12 mouse cellular contexts compared by ENCODE assay signal in genomic region chr6:114297260-114298002, GRCm38 (mm10). TPM values are rescaled to one million over a fixed set of nuclear protein-coding genes. Genes with fewer than 3 reads are reported as not detected.
DNase-seq lines count a peak whose midpoint lies in the region; ATAC-seq lines count a peak whose summit lies in the region.
"Had no signal": no experiment of that assay in that cellular context is flagged by ENCODE, and none has a peak within 500 bp of the region (broad histone marks: within the 10 kb centered on the region; RNA-seq: fewer than 3 reads in every experiment).

No protein-coding gene starts in this region.

- 43% methylated on average over 10 of the region's 10 CpGs for WGBS in kidney, embryonic 14.5 days
- 27% methylated on average over 10 of the region's 10 CpGs for WGBS in embryonic facial prominence, embryonic 12.5 days
- 16% methylated on average over 10 of the region's 10 CpGs for WGBS in hindbrain, embryonic 15.5 days
- WGBS in neural tube, embryonic 13.5 days, result 16% methylated on average over 10 of the region's 10 CpGs

- H3K27me3 ChIP-seq in kidney, embryonic 14.5 days (ENCODE audit: control insufficient read depth, insufficient read depth, low read length), result no peaks in the 10 kb centered on the region
- no peaks in the 10 kb centered on the region; the same call in 1 of the 2 replicates for H3K27me3 ChIP-seq in embryonic facial prominence, embryonic 12.5 days
- H3K27me3 ChIP-seq in hindbrain, embryonic 15.5 days, result no peaks in the 10 kb centered on the region
- peaks cover 3% of the 10 kb centered on the region; the same call in 1 of the 2 replicates for H3K27me3 ChIP-seq in neural tube, embryonic 13.5 days

- no peak overlapping the region for H3K9ac ChIP-seq in kidney, embryonic 14.5 days (ENCODE audit: low read depth, low read length)
- no peak overlapping the region for H3K9ac ChIP-seq in embryonic facial prominence, embryonic 12.5 days
- no peak overlapping the region for H3K9ac ChIP-seq in hindbrain, embryonic 15.5 days
- H3K9ac ChIP-seq in neural tube, embryonic 13.5 days, result peak overlapping the region; percentile 52
- H3K9ac ChIP-seq: limb, embryonic 12.5 days had no signal

- no peak overlapping the region for H3K4me2 ChIP-seq in kidney, embryonic 14.5 days (replicated peaks; ENCODE audit: low read depth, low read length)
- no peak overlapping the region for H3K4me2 ChIP-seq in embryonic facial prominence, embryonic 12.5 days (replicated peaks)
- H3K4me2 ChIP-seq in hindbrain, embryonic 15.5 days, result no peak overlapping the region
- no peak overlapping the region for H3K4me2 ChIP-seq in neural tube, embryonic 13.5 days
- H3K4me2 ChIP-seq: limb, embryonic 12.5 days had no signal

- no peaks in the 10 kb centered on the region for H3K9me3 ChIP-seq in kidney, embryonic 14.5 days (ENCODE audit: control insufficient read depth, low read length)
- H3K9me3 ChIP-seq in embryonic facial prominence, embryonic 12.5 days, result no peaks in the 10 kb centered on the region
- no peaks in the 10 kb centered on the region for H3K9me3 ChIP-seq in hindbrain, embryonic 15.5 days
- no peaks in the 10 kb centered on the region for H3K9me3 ChIP-seq in neural tube, embryonic 13.5 days
- H3K9me3 ChIP-seq: limb, embryonic 12.5 days; megakaryocyte, embryonic 14.5 days had no signal

- no peak for DNase-seq in kidney, adult 11 months
- DNase-seq in spleen, postnatal 10 days (ENCODE audit: low spot score in 2 of 2), result no peak
- no peak for DNase-seq in spleen, postnatal 4 days (ENCODE audit: low spot score in 2 of 2)
- no peak for DNase-seq in lung, postnatal 4 days
- DNase-seq: heart, postnatal 4 days; spleen, adult 18-20 months had no signal

- ATAC-seq in kidney, embryonic 14.5 days (ENCODE audit: low FRiP score, low TSS enrichment), result 0 out of 2 replicates have a peak, but pooled peaks have one; percentile 41
- no peak; the same call in 1 of the 2 replicates for ATAC-seq in embryonic facial prominence, embryonic 12.5 days (ENCODE audit: insufficient number of reproducible peaks, insufficient read depth, low FRiP score, low TSS enrichment)
- ATAC-seq in hindbrain, embryonic 15.5 days (ENCODE audit: low FRiP score, low read depth), result peak; percentile 75
- peak; percentile 62 for ATAC-seq in neural tube, embryonic 13.5 days (ENCODE audit: low read depth)

- H3K4me3 ChIP-seq in kidney, embryonic 14.5 days (ENCODE audit: low read length), result no peak overlapping the region
- H3K4me3 ChIP-seq in embryonic facial prominence, embryonic 12.5 days, result no peak overlapping the region
- no peak overlapping the region for H3K4me3 ChIP-seq in hindbrain, embryonic 15.5 days
- no peak overlapping the region for H3K4me3 ChIP-seq in neural tube, embryonic 13.5 days
- H3K4me3 ChIP-seq: limb, embryonic 12.5 days; megakaryocyte, embryonic 14.5 days had no signal

- no peaks in the 10 kb centered on the region for H3K36me3 ChIP-seq in kidney, embryonic 14.5 days (ENCODE audit: control insufficient read depth, insufficient read depth, low read length)
- no peaks in the 10 kb centered on the region for H3K36me3 ChIP-seq in embryonic facial prominence, embryonic 12.5 days
- 0 out of 2 replicates have a peak, but pooled peaks cover 3% of the 10 kb centered on the region for H3K36me3 ChIP-seq in hindbrain, embryonic 15.5 days
- peaks cover 17% of the 10 kb centered on the region for H3K36me3 ChIP-seq in neural tube, embryonic 13.5 days
- H3K36me3 ChIP-seq: limb, embryonic 12.5 days had no signal

- no peaks in the 10 kb centered on the region for H3K4me1 ChIP-seq in kidney, embryonic 14.5 days (ENCODE audit: control insufficient read depth, insufficient read depth, low read length)
- H3K4me1 ChIP-seq in embryonic facial prominence, embryonic 12.5 days, result peaks cover 7% of the 10 kb centered on the region
- H3K4me1 ChIP-seq in hindbrain, embryonic 15.5 days (replicated peaks), result peaks cover 66% of the 10 kb centered on the region
- peaks cover 66% of the 10 kb centered on the region for H3K4me1 ChIP-seq in neural tube, embryonic 13.5 days (replicated peaks)

- no peak overlapping the region for H3K27ac ChIP-seq in kidney, embryonic 14.5 days (ENCODE audit: low read depth, low read length)
- peak overlapping the region; percentile 65; the same call in 1 of the 2 replicates for H3K27ac ChIP-seq in embryonic facial prominence, embryonic 12.5 days
- peak overlapping the region; percentile 74 for H3K27ac ChIP-seq in hindbrain, embryonic 15.5 days (replicated peaks)
- peak overlapping the region; percentile 84 for H3K27ac ChIP-seq in neural tube, embryonic 13.5 days (replicated peaks)
- H3K27ac ChIP-seq: limb, embryonic 12.5 days had no signal

RNA-seq across cellular contexts. Expression of gene Slc6a1, which starts 15.0 kb away (rescaled TPM):
- polyA plus RNA-seq in kidney, embryonic 14.5 days (2014; fragmentation: Nextera tagmentation; extraction: Ambion mirVana), result 0.12 TPM in 1 of 2 replicates, not detected in the other
- polyA plus RNA-seq in embryonic facial prominence, embryonic 12.5 days (2016; fragmentation: Nextera tagmentation; extraction: Ambion mirVana), result 1.7 and 2.7 TPM in 2 replicates
- 130 and 150 TPM in 2 replicates for polyA plus RNA-seq in hindbrain, embryonic 15.5 days (2015; fragmentation: Nextera tagmentation; extraction: Ambion mirVana)
- polyA plus RNA-seq in neural tube, embryonic 13.5 days (2015; fragmentation: Nextera tagmentation; extraction: Ambion mirVana), result 66.6 and 67.8 TPM in 2 replicates
- polyA plus RNA-seq: limb, embryonic 12.5 days had no signal

Comparison
In these comparisons a context has a peak if more than half of its experiments do, and no peak if none do; other contexts are left out.
1. RNA of gene Slc6a1, which starts 15.0 kb away (polyA plus RNA-seq): 130 to 150 TPM in hindbrain, embryonic 15.5 days and 66.6 to 67.8 TPM in neural tube, embryonic 13.5 days; 1.7 to 2.7 TPM in embryonic facial prominence, embryonic 12.5 days and 0.12 TPM in kidney, embryonic 14.5 days; every median in the first group is over 10 times any median in the second.